Mouse (Mus musculus): ENCODE measurements around the gene Ak5. TPM values are rescaled to one million over a fixed set of nuclear protein-coding genes. Genes with fewer than 3 reads are reported as not detected.
"Not testable (repeated sequence)": the region's sequence is repeated elsewhere in the genome, so short reads cannot be mapped to it uniquely, and the experiment has no call there.

The Ak5 gene
- polyA plus RNA-seq, 1 experiment, result 9.7 TPM

DNA sequence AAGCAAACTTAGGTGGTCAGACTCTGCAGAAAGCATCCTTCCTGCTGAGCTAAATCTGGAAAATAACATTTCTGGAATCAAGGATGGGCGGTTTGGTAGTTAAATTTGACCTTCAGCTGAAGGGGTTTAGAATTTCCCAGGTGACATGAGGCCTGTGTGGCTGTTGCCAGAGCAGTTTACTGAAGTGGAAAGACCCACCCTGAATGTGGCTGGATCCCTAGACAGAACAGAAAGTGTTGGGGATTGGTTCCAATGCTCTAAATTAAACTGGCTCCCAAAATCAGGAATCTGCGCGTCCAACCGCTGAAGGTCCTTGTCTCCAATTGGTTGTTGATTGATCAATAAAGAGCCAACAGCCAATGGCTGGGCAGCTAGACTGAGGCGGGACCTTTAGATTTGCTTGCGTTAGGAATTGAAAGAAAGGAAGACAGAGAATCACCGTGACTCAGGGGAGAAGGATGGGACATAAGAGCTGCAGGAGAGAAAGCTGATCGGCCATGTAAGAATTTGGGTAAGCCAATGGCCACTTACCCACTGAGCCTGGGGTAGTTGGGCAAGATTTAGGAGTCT, 34.2 kb upstream of the Ak5 start:
- no peaks in the 10 kb centered on the region for H3K4me1 ChIP-seq (ENCODE audit: control insufficient read depth, insufficient read depth, low read length)
- no peak overlapping the region for H3K4me3 ChIP-seq (replicated peaks; ENCODE audit: insufficient read depth, low read depth, low read length)
- H3K27ac ChIP-seq (ENCODE audit: insufficient read depth, low read length), result no peak overlapping the region
- H3K27me3 ChIP-seq (ENCODE audit: control insufficient read depth, insufficient read depth, low read length), result no peaks in the 10 kb centered on the region
- TF ChIP-seq POLR2A (IDR thresholded peaks at IDR 0.05; ENCODE audit: borderline replicate concordance, insufficient read depth, low read length), result no peak
- TF ChIP-seq CTCF (IDR thresholded peaks at IDR 0.05; ENCODE audit: borderline replicate concordance, insufficient read depth, low read depth, low read length), result no peak
- DNase-seq, result no peak
- 35% methylated on average over 8 of the region's 8 CpGs for WGBS

DNA sequence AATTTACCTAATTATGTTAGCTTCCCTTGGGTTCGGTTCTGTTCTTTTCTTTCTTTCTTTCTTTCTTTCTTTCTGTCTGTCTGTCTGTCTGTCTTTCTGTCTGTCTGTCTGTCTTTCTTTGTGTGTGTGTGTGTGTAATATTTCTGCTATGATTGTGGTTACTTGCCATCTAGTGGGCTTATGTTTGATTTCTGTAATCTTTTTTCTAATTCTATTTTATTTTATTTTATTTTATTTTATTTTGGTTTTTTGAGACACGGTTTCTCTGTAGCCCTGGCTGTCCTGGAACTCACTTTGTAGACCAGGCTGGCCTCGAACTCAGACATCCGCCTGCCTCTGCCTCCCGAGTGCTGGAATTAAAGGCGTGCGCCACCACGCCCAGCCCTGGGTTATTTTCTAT, 33.4 kb upstream of the Ak5 start:
- not testable (repeated sequence) for H3K4me3 ChIP-seq (replicated peaks; ENCODE audit: insufficient read depth, low read depth, low read length); H3K27ac ChIP-seq (ENCODE audit: insufficient read depth, low read length); DNase-seq; H3K27me3 ChIP-seq (ENCODE audit: control insufficient read depth, insufficient read depth, low read length); H3K4me1 ChIP-seq (ENCODE audit: control insufficient read depth, insufficient read depth, low read length)
- WGBS, result 95% methylated on average over 8 of the region's 8 CpGs

DNA sequence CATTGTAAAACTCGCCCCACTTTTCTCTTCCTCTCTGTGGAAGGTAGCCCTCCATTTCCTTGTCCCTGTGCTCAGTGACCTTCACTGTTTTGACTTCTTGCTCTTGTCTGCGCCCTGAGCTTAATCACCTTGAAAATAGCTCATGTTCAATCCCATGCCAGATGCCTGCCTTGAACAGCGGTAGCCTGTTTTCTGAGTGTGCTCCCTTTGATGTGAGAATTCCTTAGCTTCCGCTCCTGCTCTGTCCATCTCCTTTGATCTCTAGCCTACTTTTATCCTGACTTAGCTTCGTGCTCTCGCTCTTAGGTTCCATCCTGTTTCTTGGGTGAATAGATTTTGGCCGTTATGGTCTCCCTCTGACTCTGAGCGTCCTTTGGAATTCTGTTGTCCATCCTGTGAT, 31.1 kb upstream of the Ak5 start:
- 75% methylated on average over 8 of the region's 8 CpGs for WGBS
- no peak overlapping the region for H3K4me3 ChIP-seq (replicated peaks; ENCODE audit: insufficient read depth, low read depth, low read length)
- TF ChIP-seq CTCF (IDR thresholded peaks at IDR 0.05; ENCODE audit: borderline replicate concordance, insufficient read depth, low read depth, low read length) (no peak), POLR2A (IDR thresholded peaks at IDR 0.05; ENCODE audit: borderline replicate concordance, insufficient read depth, low read length) (no peak)
- DNase-seq, result no peak
- no peak overlapping the region for H3K27ac ChIP-seq (ENCODE audit: insufficient read depth, low read length)
- no peaks in the 10 kb centered on the region for H3K4me1 ChIP-seq (ENCODE audit: control insufficient read depth, insufficient read depth, low read length)
- H3K27me3 ChIP-seq (ENCODE audit: control insufficient read depth, insufficient read depth, low read length), result no peaks in the 10 kb centered on the region

DNA sequence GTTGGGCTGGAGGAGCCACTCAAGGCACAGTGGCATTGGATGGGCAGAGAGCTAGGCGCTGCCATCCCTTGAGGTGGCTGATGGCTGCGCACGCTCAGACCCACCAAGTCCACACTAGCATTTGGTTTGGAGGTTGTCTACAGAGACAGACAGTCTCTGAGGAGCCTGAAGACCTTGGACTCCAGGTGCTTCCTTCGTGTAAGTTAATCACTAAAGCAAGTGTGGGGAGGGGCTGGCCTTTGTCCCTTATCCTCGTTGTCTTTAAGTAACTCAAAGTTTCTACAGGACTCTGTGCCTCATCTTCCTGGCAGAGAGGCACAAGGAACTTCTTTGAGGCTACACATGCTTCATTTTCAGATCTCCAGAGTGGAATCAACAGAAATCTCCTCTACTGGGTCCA, 29.9 kb upstream of the Ak5 start:
- DNase-seq, result no peak
- Histone ChIP-seq H3K27me3 (ENCODE audit: control insufficient read depth, insufficient read depth, low read length) (no peaks in the 10 kb centered on the region), H3K4me3 (replicated peaks; ENCODE audit: insufficient read depth, low read depth, low read length) (no peak overlapping the region), H3K4me1 (ENCODE audit: control insufficient read depth, insufficient read depth, low read length) (no peaks in the 10 kb centered on the region), H3K27ac (ENCODE audit: insufficient read depth, low read length) (no peak overlapping the region)
- 86% methylated on average over 5 of the region's 5 CpGs for WGBS
- no peak for TF ChIP-seq CTCF (IDR thresholded peaks at IDR 0.05; ENCODE audit: borderline replicate concordance, insufficient read depth, low read depth, low read length)
- no peak for TF ChIP-seq POLR2A (IDR thresholded peaks at IDR 0.05; ENCODE audit: borderline replicate concordance, insufficient read depth, low read length)

DNA sequence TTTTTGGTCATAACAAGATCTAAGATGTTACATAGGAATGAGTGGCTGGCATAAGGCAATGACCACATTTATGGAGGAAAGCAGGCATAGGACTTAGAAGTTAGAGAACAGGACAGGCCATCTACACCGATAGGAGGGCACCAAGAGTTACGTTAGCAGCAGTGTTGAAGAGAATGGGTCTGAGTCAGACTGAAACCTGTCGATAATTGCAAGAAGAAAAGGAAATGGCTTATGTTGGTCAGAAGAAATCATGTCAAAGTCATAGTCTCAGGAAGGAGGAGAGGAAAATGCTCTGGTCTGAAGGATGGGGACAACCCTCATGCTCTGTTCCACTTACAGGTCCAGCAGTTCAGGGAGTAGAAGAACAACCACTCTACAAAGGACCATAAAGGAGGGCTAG, 26.8 kb upstream of the Ak5 start:
- DNase-seq, result no peak
- Histone ChIP-seq H3K4me1 (ENCODE audit: control insufficient read depth, insufficient read depth, low read length) (no peaks in the 10 kb centered on the region), H3K27ac (ENCODE audit: insufficient read depth, low read length) (no peak overlapping the region), H3K27me3 (ENCODE audit: control insufficient read depth, insufficient read depth, low read length) (no peaks in the 10 kb centered on the region), H3K4me3 (replicated peaks; ENCODE audit: insufficient read depth, low read depth, low read length) (no peak overlapping the region)
- TF ChIP-seq POLR2A (IDR thresholded peaks at IDR 0.05; ENCODE audit: borderline replicate concordance, insufficient read depth, low read length) (no peak), CTCF (IDR thresholded peaks at IDR 0.05; ENCODE audit: borderline replicate concordance, insufficient read depth, low read depth, low read length) (no peak)
- 95% methylated on average over 3 of the region's 3 CpGs for WGBS

DNA sequence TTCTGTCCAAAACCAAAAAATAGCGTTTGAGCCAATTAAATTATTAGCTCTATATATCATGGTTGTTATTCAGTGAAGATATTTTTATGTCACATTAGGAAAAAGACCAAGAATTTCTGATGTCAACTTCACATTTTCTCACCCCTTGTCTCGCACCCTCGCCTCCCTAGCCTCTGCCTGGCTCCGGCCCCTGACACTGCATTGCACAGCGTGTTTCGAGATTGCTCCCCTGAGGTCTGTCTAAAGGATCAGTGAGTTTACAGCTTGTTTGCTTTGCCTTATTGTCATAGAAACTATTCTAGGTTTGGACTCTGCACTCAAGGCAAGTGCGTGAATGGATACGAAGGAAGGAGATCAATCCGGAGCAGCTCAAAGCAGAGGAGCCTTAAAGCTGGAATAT, 20.9 kb upstream of the Ak5 start:
- no peak for TF ChIP-seq CTCF (IDR thresholded peaks at IDR 0.05; ENCODE audit: borderline replicate concordance, insufficient read depth, low read depth, low read length)
- no peak for TF ChIP-seq POLR2A (IDR thresholded peaks at IDR 0.05; ENCODE audit: borderline replicate concordance, insufficient read depth, low read length)
- no peaks in the 10 kb centered on the region for H3K27me3 ChIP-seq (ENCODE audit: control insufficient read depth, insufficient read depth, low read length)
- no peak for DNase-seq
- no peak overlapping the region for H3K27ac ChIP-seq (ENCODE audit: insufficient read depth, low read length)
- no peaks in the 10 kb centered on the region for H3K4me1 ChIP-seq (ENCODE audit: control insufficient read depth, insufficient read depth, low read length)
- WGBS, result 89% methylated on average over 9 of the region's 9 CpGs
- H3K4me3 ChIP-seq (replicated peaks; ENCODE audit: insufficient read depth, low read depth, low read length), result no peak overlapping the region

DNA sequence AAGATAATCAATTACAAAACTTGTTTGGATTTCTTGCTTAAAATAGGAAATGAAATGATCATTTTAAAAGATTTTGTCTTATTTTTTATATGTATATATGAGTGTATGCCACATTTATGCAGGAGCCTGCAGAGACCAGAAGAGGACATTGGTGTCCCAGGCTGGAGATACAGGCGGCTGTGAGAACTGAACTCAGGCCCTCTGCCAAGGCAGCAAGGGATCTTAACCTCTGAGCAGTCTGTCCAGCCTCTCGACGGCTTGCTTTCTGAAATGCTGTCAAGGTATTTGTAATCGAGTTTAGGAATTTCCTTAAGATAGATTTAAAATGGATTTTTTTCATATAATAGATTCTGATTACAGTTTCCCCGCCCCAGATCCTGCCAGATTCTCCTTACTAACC, 20.4 kb upstream of the Ak5 start:
- Histone ChIP-seq H3K4me1 (ENCODE audit: control insufficient read depth, insufficient read depth, low read length) (no peaks in the 10 kb centered on the region), H3K4me3 (replicated peaks; ENCODE audit: insufficient read depth, low read depth, low read length) (no peak overlapping the region), H3K27me3 (ENCODE audit: control insufficient read depth, insufficient read depth, low read length) (no peaks in the 10 kb centered on the region), H3K27ac (ENCODE audit: insufficient read depth, low read length) (no peak overlapping the region)
- WGBS, result 62% methylated on average over 5 of the region's 5 CpGs
- no peak for DNase-seq
- TF ChIP-seq CTCF (IDR thresholded peaks at IDR 0.05; ENCODE audit: borderline replicate concordance, insufficient read depth, low read depth, low read length), result no peak
- TF ChIP-seq POLR2A (IDR thresholded peaks at IDR 0.05; ENCODE audit: borderline replicate concordance, insufficient read depth, low read length), result no peak

DNA sequence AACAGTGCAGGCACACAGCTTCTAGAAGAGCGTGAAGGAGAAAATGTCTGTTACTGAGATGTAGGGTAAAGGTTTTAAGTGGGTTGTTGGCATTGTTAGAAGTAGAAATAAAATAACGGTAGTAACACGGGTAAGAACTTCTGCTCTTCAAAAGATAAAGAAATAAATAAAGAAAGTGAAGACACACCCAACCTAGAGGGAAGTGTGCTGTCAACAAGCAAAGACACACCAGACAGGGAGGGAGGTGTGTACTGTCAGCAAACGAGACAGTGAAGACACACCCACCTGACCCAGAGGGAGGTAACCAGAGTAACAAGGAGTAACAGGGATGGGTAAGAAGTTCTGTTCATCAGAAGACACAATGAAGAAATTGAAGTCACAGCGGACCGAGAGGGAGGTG, 6.5 kb upstream of the Ak5 start:
- H3K27ac ChIP-seq (ENCODE audit: insufficient read depth, low read length), result no peak overlapping the region
- H3K4me3 ChIP-seq (replicated peaks; ENCODE audit: insufficient read depth, low read depth, low read length), result no peak overlapping the region
- WGBS, result 76% methylated on average over 6 of the region's 6 CpGs
- DNase-seq, result no peak
- TF ChIP-seq POLR2A (IDR thresholded peaks at IDR 0.05; ENCODE audit: borderline replicate concordance, insufficient read depth, low read length) (no peak), CTCF (IDR thresholded peaks at IDR 0.05; ENCODE audit: borderline replicate concordance, insufficient read depth, low read depth, low read length) (no peak)
- H3K4me1 ChIP-seq (ENCODE audit: control insufficient read depth, insufficient read depth, low read length), result no peaks in the 10 kb centered on the region
- H3K27me3 ChIP-seq (ENCODE audit: control insufficient read depth, insufficient read depth, low read length), result no peaks in the 10 kb centered on the region
